Mouse (Mus musculus) layer of hippocampus, postnatal 36 days (tissue): Measurements from ENCODE around the gene D030056L22Rik. TPM values are rescaled to one million over a fixed set of nuclear protein-coding genes. Genes with fewer than 3 reads are reported as not detected.

Experiments
- DNase-seq, 2 experiments: peaks; one replicate each; pipeline ENCODE4 v3.0.0; 2022
- total RNA-seq, 2 experiments: library from RNA; stranded (reverse); gene quantifications; 2 replicates each; pipeline ENCODE4 v1.2.3; 2021

D030056L22Rik gene
- total RNA-seq, 2 experiments from 2014 or later = 23.7 to 26.1 TPM

DNA sequence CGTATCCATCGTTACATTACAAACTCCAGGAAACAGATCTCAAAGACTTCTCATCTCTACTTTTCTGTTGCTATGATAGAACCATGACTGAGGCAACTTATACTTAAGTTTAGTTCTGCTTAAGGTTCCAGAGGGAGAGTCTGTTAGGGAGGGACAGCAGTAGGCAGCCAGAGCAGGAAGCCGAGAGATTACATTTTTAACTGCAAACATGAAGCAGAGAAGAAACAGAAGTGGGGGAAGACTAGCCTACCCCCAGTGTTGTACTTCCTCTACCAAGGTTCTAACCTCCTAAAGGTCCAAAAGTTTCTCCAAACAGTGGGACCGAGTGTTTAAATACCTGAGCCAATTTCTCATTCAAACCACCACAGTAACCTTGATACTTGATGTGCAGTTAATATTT, 22.9 kb downstream of the D030056L22Rik start:
- no peak for DNase-seq

DNA sequence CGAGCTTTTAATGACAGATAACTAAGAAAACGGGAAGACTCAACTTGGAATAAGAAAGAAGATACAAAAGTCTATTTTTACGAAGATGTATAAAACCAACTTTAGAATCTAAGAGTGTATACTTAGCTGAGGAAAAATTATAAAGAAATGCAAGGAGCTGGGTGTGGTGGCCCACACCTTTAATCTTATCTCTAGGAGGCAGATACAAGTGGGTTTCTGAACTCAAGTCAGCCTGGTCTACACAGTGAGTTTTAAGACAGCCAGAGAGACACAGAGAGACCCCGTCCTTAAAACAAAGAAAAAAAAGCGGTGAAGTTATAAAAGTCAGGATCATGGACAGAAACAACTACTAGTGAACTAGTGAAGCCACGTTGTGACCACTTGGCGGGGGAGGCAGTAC, 26.2 kb downstream of the D030056L22Rik start:
- DNase-seq = no peak

DNA sequence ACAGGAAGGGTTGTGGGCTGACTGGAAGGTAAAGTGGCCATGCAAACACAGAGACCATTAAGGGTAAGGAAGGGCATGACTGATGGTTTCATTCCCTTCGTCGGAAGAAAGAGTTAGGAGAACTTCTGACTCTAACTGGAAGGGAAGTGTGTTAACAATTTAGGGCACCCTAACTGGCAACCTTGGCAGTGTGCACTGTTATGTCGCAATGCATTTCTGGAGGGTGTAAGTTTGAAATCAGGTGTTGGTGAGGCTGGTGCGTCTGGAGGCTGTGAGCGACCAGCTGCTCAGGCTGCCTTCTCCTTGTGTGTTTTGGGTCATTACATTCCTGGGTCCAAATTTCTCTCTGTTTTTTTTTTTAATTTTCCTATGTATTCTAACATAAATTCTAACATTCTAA, 31.0 kb downstream of the D030056L22Rik start:
- DNase-seq = no peak

DNA sequence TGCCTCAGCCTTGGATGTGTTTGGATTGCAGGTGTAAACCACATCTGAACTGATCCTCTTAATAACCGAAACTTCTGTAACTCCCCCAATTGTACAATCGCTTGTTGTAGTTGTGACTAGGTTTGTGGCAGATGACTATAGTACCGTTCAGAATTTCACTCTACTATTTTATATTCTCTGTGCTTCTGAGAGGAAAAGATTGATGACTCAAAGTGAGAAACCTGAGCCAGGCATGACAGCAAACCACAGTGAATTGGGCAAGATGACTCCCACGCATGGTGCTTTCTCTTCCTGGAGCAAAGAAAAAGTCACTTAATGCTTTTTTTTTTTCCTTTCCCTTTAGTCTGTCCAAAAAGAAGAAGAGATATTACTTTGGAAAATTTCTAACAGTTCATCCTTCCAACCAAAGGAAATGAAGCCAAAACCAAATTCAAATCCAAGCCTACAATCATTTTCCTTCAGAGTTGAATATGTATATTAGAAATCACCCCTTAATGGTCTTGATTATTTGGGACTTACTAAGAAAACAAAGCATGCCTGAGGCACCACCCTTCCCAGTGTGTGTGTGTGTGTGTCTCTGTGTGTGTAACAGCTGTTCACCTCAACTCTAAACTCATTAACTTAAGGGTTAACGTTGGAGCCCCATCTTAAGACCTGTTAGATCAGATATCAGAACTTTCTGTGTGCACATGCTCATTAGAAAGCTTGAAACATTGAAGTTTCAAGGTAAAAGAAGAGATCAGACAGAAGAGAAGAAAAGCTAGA, 33.8 kb downstream of the D030056L22Rik start:
- DNase-seq = no peak

DNA sequence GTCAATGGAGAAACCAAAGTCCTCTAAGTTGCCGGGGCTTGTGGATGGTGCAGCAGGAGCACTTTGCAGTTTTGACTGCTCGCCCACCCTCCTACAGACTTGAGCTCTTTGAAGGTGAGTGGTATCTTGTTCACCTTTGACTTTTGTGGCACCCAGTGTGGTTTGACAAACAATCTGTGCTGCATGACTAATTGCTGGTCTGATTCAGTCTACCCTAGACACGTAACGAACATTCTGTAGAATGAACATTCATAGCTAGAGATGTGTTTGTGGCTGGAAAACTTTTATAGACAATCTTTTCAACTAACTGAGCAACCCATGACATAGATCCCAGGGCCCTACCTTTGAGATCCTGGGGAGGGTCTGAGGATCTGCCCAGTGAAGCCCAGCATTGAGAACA, 34.4 kb downstream of the D030056L22Rik start:
- no peak for DNase-seq

DNA sequence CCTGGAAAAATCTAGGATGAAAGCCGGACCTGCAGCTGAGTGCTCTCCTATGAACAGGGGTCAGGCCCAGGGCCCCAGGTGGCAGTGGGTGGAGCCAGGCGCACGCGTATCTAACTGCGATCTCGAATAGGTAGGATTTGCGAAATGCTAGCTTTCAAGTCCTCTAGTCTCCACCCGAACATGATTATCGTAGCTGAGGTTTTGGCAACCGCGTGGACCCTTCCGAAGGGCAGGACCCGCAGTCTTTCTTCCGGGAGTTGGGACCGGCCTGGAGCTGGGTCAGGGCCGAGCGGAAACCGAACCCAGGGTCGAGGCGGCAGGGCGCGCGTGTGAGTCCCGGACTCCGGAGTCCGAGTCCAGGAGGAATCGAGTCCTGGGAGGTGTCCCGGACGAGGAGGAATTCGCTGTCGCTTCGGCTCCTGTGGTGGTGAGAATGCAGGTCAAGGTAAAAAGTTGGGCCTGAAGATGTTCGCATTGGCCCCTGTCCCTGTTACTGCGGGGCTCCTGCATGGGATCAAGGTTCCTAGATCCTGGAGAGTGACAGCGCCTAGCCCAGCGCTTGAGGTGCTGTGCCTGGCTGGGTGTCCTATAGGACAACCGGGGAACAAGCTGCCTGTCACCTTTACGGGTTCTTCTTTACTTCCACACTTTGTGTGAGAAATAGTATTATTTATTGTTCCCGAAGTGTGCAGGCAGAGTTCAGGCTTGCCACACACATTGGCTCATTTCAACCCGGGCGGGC, 36.8 kb downstream of the D030056L22Rik start, which contains the start of gene Trpm6:
Gene Trpm6, plus strand, starts transcription at position 386 of the 742 bp plus-strand sequence.
- DNase-seq = no peak

DNA sequence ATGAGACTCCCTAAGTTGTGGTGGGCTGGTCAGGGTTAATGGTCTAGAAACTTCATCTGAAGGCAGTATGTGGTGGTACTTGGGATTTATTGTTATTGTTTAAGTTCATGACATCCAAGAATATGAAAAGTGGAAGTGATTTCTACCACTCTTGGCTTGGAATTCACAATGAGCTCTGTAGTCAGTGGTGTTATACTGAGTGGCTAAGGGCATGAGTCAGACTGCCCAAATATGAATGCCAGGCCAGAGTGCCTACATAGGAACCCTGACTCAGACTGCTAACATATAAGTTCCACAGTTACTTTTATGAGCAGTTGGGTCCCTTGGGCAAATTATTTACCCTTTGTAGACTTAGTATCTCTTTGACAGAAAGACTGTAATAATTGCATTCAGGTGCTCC, 44.2 kb downstream of the D030056L22Rik start:
- no peak for DNase-seq

DNA sequence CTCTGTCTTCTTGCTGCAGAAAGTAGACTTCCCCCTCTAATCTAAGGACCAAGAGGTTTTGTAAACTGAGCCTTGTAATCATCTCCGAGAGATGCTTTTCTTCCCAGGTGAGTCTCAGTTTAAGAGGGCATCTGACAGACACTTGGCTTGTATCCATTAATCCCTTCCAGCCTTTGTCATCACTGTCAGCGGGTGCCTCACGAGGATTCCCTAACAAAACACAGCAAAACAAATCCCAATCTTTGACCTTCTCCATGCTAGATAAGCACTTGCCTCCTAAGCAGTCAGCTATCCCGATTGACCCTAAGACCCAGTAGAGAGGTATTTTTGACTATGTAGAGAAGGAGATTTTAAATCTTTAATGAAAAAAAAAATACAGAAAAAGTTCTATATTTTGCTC, 44.7 kb downstream of the D030056L22Rik start:
- DNase-seq = no peak

DNA sequence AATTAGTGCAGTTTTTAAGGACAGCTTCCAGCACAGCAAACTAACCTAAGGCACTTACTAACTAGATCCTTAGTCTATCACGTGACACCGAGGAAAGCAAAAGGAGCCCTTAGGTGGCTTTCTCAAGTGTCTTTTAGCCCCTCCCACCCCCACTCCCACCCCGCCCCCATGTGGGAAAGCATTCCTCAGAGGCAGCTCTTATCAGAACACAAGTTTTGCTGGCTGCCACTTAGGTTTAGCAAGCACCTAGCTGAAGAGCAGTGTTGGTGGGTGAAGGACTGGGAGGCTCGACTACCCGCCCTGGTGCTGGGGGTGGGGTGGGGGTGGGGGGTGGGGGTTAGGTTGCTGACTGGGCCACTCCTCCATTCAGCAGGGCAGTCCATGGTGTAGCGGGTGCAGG, 45.3 kb downstream of the D030056L22Rik start:
- no peak for DNase-seq

DNA sequence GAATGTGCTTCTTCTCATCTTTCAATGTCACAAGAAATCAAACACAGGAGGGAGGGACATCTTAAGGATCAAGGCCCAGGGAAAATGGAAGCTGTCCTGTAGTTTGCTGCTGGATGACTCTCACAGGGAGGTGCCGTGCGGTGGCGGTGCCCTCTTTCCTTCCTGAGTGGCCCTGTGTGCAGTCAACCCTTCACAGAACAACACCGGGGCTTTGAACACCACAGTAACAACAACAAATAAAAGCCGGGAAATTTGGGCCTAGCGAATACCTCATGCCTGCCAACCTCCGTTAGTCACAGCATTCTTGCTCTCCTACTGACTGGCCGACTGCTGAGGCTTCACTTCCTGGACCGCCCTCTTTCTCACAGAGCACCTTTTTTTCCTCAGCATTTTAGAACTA, 45.9 kb downstream of the D030056L22Rik start:
- DNase-seq = no peak

DNA sequence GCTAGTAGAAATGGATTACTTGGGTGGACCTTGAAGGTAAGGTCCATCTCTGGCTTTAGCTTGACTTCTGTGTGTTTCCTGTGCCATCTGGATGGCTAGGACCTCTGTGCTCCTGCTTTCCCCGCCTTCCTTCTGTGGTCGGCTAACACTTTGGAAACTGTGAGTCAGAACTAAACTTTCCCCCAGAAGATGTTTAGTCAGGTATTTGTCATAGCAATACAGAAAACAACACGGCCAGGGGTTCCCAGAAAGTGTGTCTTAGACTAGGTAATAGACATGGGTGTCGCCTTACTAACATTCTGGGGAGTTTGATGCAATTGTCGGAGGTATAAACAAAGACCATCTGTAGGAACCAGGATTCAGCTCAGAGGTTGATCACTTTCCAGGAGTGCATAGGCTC, 53.4 kb downstream of the D030056L22Rik start:
- DNase-seq = no peak

Other genes starting within 250 kb of the D030056L22Rik start
- 10 to 100 TPM; 30.9 to 34.4 TPM for gene Ostf1, start 81.4 kb upstream of the D030056L22Rik start, total RNA-seq
- gene Nmrk1, start 81.2 kb upstream of the D030056L22Rik start, total RNA-seq = 1 to 10 TPM; 9.5 to 9.6 TPM
- 10 to 100 TPM; 13.8 to 14.5 TPM for gene Carnmt1, start 42.4 kb upstream of the D030056L22Rik start, total RNA-seq
- gene Trpm6, start 36.8 kb downstream of the D030056L22Rik start, total RNA-seq = under 1 TPM; 0.18 to 0.32 TPM